Mouse (Mus musculus) forebrain, postnatal 0 days (tissue): ENCODE results near the gene Col7a1. TPM values are rescaled to one million over a fixed set of nuclear protein-coding genes. Genes with fewer than 3 reads are reported as not detected.

ENCODE experiments used
- ATAC-seq: fragments of 200-750 bp; cut with Nextera tagmentation; 2 replicates; pipeline ENCODE4 v1.8.0; 2017; ENCODE audit warnings: mild to moderate bottlenecking, moderate library complexity
- DNase-seq: peaks from one replicate; pipeline ENCODE4 v3.0.0-alpha.2; 2015
- H3K27ac ChIP-seq: fragments of 300-500 bp; sonication (generic); 2 replicates; pipeline ENCODE4 v1.5.1; 2014; ENCODE audit warnings: low read depth, mild to moderate bottlenecking, antibody characterized with exemption, low read length, moderate library complexity, mixed read lengths
- H3K27me3 ChIP-seq: fragments of 300-500 bp; sonication (generic); 2 replicates; pipeline ENCODE4 v1.6.1; 2014; ENCODE audit warnings: mild to moderate bottlenecking, low read length, mixed read lengths; ENCODE audit not compliant: insufficient read depth
- H3K36me3 ChIP-seq: fragments of 300-500 bp; sonication (generic); 2 replicates; pipeline ENCODE4 v1.6.1; 2014; ENCODE audit warnings: mild to moderate bottlenecking, moderate library complexity; ENCODE audit not compliant: insufficient read depth
- H3K4me1 ChIP-seq: fragments of 300-500 bp; sonication (generic); 2 replicates; pipeline ENCODE4 v1.6.1; 2014; ENCODE audit warnings: antibody characterized with exemption; ENCODE audit not compliant: insufficient read depth
- H3K4me2 ChIP-seq: fragments of 300-500 bp; sonication (generic); 2 replicates; pipeline ENCODE4 v1.6.1; 2014; ENCODE audit warnings: low read depth, mild to moderate bottlenecking, moderate library complexity
- H3K4me3 ChIP-seq: fragments of 300-500 bp; sonication (generic); 2 replicates; pipeline ENCODE4 v1.5.1; 2014; ENCODE audit warnings: low read depth, low read length, mixed read lengths
- H3K9ac ChIP-seq: fragments of 300-500 bp; sonication (generic); 2 replicates; pipeline ENCODE4 v1.6.1; 2014; ENCODE audit warnings: mild to moderate bottlenecking
- H3K9me3 ChIP-seq: fragments of 300-500 bp; sonication (generic); 2 replicates; pipeline ENCODE4 v1.6.1; 2016; ENCODE audit warnings: low read length
- CTCF ChIP-seq: sonication (generic); IDR thresholded peaks from 2 replicates; pipeline ENCODE4 v1.5.1; 2016; ENCODE audit warnings: antibody characterized with exemption, control low read depth, low read depth
- WGBS: fragments of 180-500 bp; shearing (Covaris S2); extraction: QIAGEN DNeasy Blood & Tissue Kit; methylation state at CpG from one replicate; pipeline ENCODE4 v1.1.7; 2014; 5-methylcytosine and 5-hydroxymethylcytosine counted together
- polyA plus RNA-seq: library from polyadenylated mRNA; unstranded; fragments of >200 nt; fragmentation: Nextera tagmentation; extraction: Ambion mirVana; gene quantifications from 2 replicates; pipeline ENCODE4 v1.2.1, GENCODE M21; 2015
- total RNA-seq: library from RNA; depleted of rRNA; stranded (reverse); fragments of >200 nt; gene quantifications from 2 replicates; pipeline ENCODE4 v1.2.3, GENCODE M21; 2014

The Col7a1 gene
- total and polyA plus RNA-seq, 2 experiments from 2014 or later, result 1.6 to 5.4 TPM

DNA sequence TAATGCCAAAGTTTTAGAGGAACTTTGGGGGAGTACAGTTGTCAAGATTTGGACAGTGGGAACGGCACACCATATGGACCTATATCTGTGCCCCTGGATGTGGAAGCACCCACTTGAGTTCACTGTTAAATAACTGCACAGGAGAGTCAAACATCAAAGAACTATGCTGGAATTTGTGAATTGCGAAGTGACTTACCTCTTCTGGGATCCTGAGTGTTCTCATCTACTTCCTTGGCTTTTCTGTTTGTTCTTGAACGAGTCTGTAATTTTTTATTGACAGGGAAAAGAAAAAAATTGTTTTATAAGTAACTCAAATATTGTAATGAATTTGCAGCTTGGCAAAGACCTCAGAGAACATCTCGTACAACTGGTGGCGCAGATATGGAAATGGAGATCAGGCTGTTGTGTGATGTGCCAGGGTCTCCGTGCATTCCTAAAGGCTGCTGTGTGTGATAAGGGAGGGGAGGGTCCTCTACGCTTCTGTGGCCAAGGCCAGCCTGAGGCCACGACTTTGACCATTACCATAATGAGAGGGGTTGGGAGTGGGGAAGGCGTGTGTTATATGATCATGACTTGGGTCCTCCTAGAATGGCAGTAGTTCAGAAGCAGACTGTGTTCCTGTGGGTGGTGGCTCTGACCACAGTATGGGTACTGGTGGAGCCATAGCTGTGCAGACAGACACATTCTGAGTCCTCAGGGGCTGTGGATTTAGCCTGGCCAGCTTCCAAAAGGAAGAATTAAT, 39.4 kb downstream of the Col7a1 start:
- Histone ChIP-seq H3K36me3 (no peaks in the 10 kb centered on the region), H3K4me3 (peak overlapping the region; percentile 72), H3K27ac (no peak overlapping the region), H3K4me1 (peaks cover 8% of the 10 kb centered on the region; the same call in 1 of the 2 replicates), H3K4me2 (peak overlapping the region; percentile 79), H3K9ac (0 out of 2 replicates have a peak overlapping the region, but pooled peaks have one; percentile 75), H3K27me3 (no peaks in the 10 kb centered on the region), H3K9me3 (no peaks in the 10 kb centered on the region)
- no peak for ATAC-seq
- DNase-seq, result no peak
- TF ChIP-seq CTCF, result no peak
- WGBS, result 80% methylated on average over 9 of the region's 9 CpGs

DNA sequence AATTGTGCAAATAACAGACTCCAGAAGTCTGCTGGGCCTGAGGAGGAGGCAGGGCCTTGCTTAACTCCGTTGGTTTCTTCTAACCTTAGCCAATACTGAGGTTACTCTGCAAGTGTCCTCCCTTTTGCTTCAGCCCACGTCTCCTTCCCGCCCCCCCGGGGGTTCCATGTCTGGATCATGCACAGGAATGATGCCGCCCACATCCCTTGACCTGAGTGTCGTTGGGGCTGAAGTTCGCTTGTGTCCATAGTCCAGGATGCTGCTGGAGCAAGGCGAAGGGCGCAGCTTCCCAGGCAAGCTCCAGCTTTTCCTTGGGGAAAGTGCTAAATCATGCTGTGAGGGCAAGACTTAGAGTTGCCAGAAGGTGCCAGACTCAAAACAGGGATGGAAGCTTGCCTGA, 43.0 kb downstream of the Col7a1 start:
- 84% methylated on average over 9 of the region's 9 CpGs for WGBS
- no peak for ATAC-seq

DNA sequence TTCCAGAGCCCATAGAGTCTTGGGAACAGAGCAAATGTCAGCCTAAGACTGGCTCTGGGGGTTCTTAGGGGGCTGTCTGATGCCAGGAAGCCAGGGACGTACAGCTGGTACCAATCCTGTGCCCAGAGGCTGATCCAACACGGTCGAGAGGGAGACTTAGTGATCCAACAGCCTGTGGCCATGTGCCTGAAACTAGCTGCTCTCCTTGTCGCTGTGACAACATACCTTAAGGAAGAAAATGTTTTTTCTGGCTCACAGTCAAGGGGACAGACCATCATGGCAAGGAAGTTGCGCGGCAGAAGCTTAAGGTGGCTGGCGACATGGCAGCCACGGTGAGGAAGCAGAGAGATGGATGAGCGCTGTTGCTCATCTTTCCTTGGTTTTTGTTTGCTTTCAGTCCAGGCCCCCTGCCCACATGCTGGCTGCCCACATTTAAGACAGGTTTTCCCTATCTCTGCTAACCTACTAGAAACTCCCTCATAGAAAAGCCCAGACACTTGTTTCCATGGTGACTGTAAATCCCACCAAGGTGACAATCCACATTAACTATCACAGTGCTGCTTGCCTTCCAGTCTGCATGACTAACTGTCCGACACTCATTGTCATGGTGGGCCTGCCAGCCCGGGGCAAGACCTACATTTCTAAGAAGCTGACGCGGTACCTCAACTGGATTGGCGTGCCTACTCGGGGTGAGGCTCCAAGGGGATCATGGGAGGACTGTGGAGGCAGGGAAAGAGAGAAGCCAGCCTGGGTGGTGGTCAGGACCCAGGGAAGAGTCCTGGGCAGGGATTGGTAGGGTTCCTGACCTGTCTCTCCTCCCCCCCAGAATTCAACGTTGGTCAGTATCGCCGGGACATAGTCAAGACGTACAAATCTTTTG, 45.1 kb downstream of the Col7a1 start:
- peak overlapping the region; percentile 59; the same call in 1 of the 2 replicates for H3K27ac ChIP-seq
- H3K9ac ChIP-seq, result no peak overlapping the region

More for the DNA sequence above, 43.0 kb downstream of the Col7a1 start:
- H3K9ac ChIP-seq, result no peak overlapping the region
- H3K27me3 ChIP-seq, result no peaks in the 10 kb centered on the region
- peaks cover 4% of the 10 kb centered on the region; the same call in 1 of the 2 replicates for H3K4me1 ChIP-seq
- H3K4me3 ChIP-seq, result no peak overlapping the region
- H3K4me2 ChIP-seq, result no peak overlapping the region
- DNase-seq, result no peak
- no peak for TF ChIP-seq CTCF
- H3K27ac ChIP-seq, result no peak overlapping the region
- no peaks in the 10 kb centered on the region for H3K9me3 ChIP-seq
- no peaks in the 10 kb centered on the region for H3K36me3 ChIP-seq

DNA sequence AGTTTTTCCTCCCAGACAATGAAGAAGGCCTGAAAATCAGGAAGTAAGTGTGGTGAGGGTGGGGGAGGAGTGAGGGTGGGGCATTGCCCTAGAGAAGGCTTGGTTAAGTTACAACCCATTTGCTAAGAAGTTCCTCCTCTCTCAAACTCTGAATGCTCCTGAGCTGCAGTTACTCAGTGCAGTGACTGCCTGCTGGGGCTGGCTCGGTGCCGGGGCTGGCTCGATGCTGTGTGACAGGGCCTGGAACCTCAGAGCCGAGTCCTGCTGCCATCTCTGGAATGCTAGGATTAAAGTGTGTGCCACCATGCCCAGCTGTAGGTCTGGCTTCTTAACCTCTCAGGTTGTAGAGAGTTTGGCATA, 45.8 kb downstream of the Col7a1 start:
- Histone ChIP-seq H3K4me2 (no peak overlapping the region), H3K27me3 (no peaks in the 10 kb centered on the region), H3K9ac (no peak overlapping the region), H3K4me3 (no peak overlapping the region), H3K4me1 (no peaks in the 10 kb centered on the region), H3K27ac (no peak overlapping the region), H3K36me3 (peaks cover 9% of the 10 kb centered on the region), H3K9me3 (no peaks in the 10 kb centered on the region)
- 77% methylated on average over 4 of the region's 4 CpGs for WGBS
- ATAC-seq (no peak), DNase-seq (no peak)
- TF ChIP-seq CTCF, result no peak

More for the DNA sequence above, 45.1 kb downstream of the Col7a1 start:
- no peaks in the 10 kb centered on the region for H3K4me1 ChIP-seq
- H3K27me3 ChIP-seq, result no peaks in the 10 kb centered on the region
- no peak for TF ChIP-seq CTCF
- H3K4me2 ChIP-seq, result 0 out of 2 replicates have a peak overlapping the region, but pooled peaks have one; percentile 4
- H3K4me3 ChIP-seq, result no peak overlapping the region
- WGBS, result 73% methylated on average over 19 of the region's 19 CpGs
- H3K36me3 ChIP-seq, result peaks cover 9% of the 10 kb centered on the region
- peak; percentile 61 for ATAC-seq
- H3K9me3 ChIP-seq, result no peaks in the 10 kb centered on the region
- DNase-seq, result peak; percentile 38

DNA sequence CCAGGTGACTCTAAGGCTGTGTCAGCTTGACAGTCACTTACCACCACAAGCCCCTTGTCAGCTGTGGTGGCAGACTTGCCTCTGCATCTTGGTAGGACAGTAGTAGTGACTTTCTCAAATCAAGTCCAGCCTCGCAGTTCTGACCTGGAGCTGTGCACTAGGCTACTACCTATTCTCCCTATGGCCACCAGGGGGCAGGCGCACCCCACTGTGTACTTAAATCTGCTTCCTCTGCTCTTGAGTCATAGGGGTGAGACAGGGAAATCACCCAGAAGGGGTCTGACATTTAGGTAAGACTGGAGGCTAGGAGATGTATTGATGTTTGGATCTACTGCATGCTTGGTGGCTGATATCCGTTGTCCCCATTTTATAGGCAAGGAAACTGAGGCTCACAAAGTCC, 47.3 kb downstream of the Col7a1 start:
- ATAC-seq (peak; percentile 64; the same call in 1 of the 2 replicates), DNase-seq (peak; percentile 65)
- H3K4me1 ChIP-seq, result no peaks in the 10 kb centered on the region
- H3K9ac ChIP-seq, result no peak overlapping the region
- H3K9me3 ChIP-seq, result no peaks in the 10 kb centered on the region
- H3K36me3 ChIP-seq, result peaks cover 14% of the 10 kb centered on the region
- H3K27ac ChIP-seq, result no peak overlapping the region
- WGBS, result 10% methylated on average over 3 of the region's 3 CpGs
- peak; percentile 97 for TF ChIP-seq CTCF
- no peak overlapping the region for H3K4me3 ChIP-seq
- no peaks in the 10 kb centered on the region for H3K27me3 ChIP-seq
- H3K4me2 ChIP-seq, result no peak overlapping the region

DNA sequence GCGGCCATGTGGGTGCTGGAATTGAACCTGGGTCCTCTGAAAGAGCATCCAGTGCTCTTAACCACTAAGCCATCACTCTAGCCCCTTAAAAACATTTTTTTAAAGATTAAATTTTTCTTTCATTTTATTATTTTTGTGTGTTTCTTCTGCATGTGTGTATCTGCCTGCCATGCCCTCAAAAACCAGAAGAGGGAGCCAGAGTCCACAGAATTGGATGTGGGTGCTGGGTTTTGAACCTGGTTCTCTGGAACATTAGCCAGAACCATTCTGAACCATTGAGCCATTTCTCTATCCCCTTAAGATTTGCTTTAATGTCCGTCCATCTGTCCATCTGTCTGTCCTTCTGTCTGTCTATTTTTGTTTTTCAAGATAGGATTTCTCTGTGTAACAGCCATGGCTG, 49.8 kb downstream of the Col7a1 start:
- Histone ChIP-seq H3K4me2 (no peak overlapping the region), H3K9ac (no peak overlapping the region), H3K4me3 (no peak overlapping the region), H3K27ac (no peak overlapping the region), H3K9me3 (no peaks in the 10 kb centered on the region), H3K27me3 (no peaks in the 10 kb centered on the region), H3K4me1 (no peaks in the 10 kb centered on the region), H3K36me3 (peaks cover 26% of the 10 kb centered on the region)
- ATAC-seq, result no peak
- 50% methylated on average over 2 of the region's 2 CpGs for WGBS
- peak; percentile 64 for DNase-seq
- peak; percentile 75 for TF ChIP-seq CTCF
